Mouse (Mus musculus) CD8-positive naive resting alpha-beta T cell, adult 2 months (primary cell): ENCODE results near the gene Lpin3.
A peak's percentile ranks its signal among the peaks of the same experiment; 100 is the strongest.

Experiments
- DNase-seq, 2 experiments: peaks; one replicate each; pipeline ENCODE4 v3.0.0; 2022; ENCODE audit warnings: low read depth in 2 of 2, low spot score in 2 of 2

Gene Lpin3

DNA sequence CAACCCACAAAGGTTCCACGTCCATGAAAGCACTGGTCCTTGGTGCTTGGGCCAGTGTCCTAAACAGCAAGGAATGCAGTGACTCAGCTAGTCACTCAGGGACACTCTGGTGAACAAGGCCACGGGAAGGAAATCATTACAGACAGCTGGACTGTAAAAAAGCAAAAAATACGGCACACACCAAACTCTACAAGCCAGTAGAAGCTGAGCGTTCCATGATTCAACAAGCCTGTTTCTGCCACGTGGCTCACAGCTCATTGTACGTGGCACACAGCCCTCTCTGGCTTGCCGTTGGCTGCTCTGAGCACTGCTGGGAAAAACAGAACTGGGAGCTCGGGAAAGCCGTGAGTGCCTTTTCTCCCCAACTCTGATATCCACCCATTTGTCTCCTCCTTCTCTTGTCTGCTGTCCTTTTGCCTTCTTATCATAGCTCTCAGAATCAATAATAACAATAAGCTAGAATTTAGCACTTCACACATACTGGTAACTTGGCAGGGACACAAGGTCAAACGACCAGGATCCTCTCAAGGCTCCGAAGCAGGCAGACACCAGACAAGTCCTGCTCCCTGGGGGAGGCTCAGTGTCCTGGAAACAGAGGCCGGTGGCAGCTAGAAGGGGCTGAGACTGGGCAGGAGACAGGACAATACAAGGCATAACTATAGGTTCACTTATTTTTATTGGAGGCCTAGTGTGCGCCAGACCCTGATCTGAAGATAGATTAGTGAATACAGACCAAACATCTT is at the start of gene Lpin3:
Gene Lpin3, plus strand, starts transcription at position 218 of the 743 bp plus-strand sequence.
- DNase-seq: no peak

DNA sequence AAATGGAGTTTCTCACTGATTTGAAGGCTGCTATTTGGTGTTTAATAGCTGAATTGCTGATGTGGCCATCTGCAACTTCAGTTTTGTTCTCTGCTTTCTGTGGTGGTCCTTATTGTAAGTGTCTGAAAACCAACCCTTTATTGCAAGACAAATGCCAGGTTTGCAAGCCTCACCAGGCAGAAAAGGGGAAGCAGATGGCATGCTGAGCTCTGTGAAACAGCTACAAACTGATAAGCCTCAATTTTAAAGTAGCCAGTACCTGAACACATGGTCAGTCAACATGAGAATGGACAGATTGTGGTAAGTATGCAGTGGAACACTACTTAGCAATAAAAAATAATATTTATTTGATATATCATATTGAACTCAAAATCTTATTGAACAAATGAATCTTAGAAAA is 39.6 kb upstream of the Lpin3 start:
- DNase-seq: no peak

DNA sequence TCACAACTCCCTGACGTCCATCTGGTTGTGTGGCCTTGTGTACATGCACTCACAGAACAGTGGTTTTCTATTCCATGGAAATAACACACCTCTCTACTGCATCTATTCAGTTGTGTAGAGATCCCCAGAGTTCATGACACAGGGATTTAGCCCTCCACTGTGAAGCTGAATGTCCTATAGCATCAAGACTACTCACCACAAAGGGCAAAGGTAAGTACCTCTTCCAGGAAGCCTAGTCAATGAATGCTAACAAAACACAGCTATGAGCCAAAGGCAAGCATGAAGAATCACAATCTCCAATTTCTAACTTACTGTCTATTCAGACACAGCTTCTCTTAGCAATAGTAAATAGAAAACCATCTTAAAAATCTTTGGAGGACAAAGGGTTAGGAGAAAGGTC is 32.8 kb upstream of the Lpin3 start:
- DNase-seq: no peak

DNA sequence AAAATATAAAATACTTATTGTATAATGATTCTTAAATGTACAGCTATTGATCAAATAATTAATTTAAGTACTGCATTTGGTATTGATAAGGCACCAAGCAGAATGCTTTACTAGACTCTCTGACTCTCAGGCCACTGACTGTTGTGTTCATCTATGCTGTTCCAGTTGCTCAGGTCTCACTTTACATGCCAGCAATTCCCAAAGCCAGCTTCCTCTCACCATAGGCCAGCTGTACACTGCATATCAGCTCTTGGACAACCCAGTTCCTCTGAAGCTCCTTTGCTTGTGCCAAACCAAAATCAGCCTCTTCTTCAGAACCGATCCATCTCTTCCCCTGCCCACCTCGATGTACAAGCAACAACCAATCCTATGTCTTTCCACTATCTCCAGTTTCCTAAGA is 32.3 kb upstream of the Lpin3 start:
- no peak for DNase-seq

DNA sequence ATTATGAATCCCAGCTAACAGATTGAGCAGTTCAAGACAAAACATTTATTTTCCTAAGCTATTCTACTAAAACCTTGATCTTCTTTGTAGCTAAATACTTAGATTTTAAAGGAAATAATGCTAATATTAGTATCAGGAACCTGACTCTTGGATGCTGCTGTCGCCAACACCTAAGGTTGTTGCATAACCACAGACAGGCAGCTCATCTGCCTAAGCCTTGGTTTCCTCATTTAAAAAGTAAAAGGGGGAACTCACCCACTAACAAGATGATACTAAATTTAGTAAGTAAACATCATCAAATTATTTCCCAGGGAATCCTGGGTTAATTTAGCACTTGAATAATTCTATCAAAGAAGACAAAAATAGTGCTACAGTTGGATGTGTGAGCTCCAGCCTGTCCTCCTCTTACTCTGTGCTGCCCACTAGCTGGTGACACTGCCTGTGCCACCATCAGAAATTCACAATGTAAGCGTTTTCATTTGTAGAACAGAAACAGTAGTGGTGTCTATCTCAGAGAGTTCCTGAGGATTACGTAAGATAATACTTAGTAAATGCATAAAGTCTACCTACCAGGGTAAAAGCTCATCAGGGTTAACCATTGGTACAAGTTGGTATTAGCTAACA is 30.7 kb upstream of the Lpin3 start:
- no peak for DNase-seq

DNA sequence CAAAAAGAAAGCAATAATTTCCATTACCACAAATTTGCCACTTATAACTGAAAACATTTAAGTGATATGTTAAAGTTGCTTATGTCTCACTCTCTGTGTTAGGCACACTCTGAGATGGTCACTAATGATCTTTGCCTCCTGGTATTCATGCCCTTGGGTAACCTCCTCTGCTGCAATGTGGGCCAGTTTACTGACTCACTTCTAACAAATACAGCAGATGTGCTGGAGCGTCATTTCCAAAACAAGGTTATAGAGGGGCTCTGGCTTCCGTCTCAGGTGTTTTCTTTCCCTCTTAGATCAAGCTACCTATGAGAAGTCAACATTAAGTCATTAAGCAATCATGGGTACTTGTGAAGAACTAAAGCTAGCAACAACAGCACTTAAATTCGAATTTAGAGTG is 30.1 kb upstream of the Lpin3 start:
- no peak for DNase-seq

DNA sequence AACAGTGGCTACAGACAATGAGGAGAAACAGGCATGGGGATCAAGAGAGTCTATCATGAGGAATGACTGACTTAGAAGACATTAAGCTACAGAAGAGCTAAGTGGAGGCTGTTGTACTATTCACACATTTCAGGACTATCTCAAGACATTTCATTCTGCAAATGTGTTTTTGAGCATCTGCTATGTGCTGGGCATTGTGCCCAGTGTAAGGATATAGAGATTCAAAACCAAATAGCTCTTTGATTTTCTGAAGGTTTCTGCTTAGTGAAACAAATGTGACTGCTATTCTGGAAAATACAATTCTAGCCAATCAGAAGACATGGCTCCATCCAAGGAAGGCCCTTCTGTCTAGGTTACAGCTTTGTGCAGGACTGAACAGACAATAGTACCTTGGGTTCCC is 25.8 kb upstream of the Lpin3 start:
- no peak for DNase-seq

DNA sequence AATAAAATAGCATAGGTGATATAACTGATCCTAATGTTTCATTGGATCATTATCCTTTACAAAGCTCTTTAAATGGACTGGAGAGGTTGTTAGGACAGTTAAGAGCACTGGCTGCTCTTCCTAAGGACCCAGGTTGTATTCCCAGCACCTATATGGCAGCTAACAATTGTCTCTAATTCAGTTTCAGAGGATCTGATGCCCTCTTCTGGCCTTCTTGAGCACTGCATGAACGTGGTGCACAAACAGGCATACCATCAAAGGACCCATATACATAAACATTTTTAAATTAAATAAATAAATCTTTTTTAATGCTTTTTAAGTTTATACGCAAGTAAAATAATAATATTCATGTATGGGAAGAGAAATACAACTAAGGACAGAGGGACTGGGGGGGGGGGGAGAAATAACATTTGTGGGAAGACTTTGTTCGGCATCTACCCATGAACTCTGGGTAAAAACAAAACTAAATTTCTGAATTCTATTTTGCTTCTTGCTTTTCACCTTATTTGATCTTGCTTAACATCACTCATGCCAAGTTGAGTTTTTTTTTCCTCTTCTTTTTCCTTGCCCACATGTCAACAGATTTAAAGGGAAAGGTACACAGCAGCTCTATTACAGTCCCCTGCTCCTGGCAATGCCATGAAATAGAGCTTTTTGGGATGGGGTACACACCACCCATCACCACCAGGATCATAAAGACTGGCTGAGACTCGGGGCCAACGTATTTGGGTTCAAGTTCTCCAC is 23.9 kb upstream of the Lpin3 start:
- DNase-seq: no peak

DNA sequence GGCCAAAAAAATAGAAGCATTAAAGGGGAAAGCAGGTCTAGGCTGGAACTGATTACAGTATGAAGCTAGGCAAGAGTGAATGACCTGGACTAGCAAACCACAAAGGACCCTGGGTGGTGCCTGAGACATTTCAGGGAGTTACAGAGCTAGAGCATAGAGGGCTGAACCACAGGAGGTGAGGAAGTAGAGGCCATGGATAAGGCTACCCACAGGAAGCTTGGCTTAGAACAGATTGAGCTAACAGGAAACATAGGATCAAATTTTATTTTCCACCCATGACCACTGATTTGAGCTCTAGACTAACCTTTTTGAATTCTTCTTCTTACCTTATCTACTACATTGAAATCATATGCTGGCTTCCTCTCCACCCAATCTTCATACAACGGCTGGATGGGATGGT is 20.1 kb upstream of the Lpin3 start:
- DNase-seq: no peak

DNA sequence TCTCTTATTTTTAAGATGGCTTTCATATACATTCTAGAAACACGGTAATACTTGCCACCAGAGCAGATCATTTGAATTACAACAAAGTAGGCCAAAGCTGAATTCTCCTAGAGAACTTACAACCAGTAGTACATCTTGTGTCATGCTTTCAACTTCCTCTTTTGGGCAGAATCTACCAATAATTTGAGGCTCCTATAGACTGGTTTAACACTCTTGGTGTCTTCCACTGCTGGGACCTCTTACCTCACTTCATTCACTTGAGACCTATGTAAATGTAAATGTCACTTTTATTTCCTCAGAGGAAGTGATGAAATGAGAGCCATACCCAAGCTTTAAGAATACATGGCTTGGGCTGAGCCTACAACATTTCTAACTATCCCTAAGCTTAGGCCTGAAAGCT is 16.4 kb upstream of the Lpin3 start:
- no peak for DNase-seq

DNA sequence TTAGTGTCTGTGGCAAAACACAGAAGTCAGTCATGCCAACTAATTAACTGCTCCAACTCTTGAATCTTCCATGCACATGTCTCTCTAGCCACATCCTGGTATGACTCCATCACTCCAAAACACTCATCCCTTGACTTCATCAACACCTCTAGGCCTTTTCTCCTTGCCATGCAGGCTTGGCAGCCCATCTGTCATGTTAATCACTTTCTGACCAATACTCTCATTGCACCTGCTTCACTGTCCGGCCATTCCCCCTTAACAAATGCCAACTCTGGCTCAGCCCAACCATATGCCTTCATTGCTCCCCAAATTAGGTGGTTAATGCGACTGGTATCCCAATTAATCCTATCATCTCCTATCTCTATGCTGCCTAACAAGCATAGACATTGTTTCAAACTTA is 15.2 kb upstream of the Lpin3 start:
- DNase-seq: no peak

DNA sequence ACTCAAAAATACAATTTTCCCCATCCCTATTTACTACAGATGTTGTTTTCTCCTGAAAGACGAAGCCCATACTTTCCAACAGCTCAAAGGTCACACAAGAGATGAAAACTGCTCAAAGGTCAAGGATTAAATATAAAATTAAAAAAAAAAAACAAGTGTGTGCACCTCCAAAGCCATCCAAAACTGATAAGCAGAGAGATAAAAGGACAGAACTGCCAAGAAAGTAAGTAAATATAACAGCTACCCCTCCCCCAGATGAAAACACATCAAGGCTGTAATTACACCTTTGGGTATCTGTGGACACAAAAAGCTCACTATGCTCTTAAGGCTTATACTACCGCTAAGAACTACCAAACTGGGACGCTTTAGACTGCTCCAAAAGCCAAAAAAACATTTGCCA is 11.0 kb upstream of the Lpin3 start:
- DNase-seq: no peak

DNA sequence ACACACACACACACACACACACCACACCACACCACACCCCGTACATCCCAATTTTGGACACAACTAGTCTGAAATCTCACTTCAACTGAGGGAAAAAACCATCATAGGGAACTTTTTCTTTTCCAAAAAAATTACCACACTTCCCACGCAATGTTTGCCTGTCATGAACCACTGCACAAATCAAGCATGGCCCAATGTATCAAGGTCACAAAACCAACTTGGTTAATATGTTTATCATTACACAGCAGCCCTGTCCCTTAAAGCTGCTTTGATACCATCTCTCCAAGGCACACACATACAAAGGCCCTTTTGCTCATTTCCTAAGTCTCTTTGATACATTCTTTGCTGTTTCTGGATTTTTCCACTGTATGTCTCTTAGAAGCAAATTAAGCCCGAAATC is 9.2 kb upstream of the Lpin3 start:
- no peak for DNase-seq

DNA sequence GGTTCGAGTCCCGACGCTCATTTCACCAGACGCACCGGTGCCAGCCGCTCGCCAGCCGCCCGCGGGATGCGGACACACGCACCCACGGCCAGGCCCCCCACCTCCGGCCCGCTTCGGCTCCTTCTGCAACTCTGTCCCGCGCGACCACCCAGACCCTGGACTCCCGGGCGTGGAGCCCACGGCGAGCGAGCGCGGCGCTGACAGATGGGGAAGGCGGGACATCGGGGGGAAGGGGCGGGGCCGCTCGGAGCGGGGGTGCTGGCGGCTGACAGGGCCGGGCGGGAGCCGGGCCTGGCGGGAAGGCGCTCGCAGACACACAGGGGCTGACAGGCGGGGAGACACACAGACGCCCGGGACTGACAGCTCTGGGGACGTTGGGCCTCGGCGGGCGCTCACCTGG is 8.1 kb upstream of the Lpin3 start:
- peak; percentile 35 to 53 for DNase-seq

DNA sequence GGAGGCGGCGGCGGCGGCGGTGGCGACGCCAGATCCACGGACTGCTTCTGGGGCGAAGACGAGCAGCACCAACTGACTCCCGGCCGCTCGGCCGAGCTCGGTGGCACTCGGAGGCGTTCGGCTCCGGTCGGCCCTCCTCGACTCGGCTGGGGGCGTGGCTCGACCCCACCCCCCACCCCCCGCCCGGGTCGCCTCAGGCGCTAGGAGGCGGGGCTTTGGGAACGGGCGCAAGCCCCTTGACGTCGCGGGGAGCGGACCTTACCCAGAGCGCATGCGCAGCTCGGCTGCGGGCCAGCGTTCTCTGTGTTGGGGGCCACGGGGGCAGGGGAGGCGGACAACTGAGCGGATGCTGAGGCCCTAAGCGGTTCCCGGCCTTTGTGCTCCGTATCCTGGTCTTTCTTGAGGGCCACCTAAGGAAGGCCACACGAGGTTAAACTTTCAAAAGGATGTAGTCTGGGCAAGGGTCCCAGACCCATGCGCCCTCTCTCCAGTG is 7.5 kb upstream of the Lpin3 start, which contains the start of gene Zhx3:
Gene Zhx3, minus strand, starts transcription at position 109 of the 493 bp plus-strand sequence.
- peak; percentile 68 to 70 for DNase-seq

DNA sequence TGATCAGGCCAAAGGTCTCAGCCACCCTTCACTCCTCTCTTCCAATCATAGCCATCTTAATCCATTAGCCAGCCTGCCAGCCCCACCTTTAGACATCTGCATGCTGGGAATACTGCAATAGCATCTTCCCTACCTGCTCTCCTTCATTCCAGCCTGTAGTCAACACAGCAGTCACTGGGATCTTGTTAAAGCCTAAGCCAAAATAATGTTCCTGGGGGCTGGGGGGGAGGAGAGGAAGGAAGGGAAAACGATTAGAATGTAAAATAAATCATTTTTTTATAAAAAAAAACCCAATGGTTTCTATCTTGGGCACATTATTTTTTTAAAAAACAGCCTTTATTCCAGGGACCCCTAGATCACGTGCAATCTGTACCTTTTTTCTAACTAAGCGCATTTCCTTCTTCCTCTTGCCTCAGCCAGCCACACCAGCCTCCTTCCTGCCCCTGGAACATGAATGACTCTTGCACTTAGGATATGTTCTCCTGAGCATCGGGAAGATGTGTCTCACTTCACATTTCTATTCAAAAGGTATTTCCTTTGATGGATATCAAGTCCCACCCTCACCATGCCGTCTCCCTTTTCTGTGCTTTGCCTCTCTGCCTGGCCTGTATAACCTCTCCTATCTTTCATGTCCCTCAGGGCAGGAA is 6.1 kb upstream of the Lpin3 start:
- no peak for DNase-seq

DNA sequence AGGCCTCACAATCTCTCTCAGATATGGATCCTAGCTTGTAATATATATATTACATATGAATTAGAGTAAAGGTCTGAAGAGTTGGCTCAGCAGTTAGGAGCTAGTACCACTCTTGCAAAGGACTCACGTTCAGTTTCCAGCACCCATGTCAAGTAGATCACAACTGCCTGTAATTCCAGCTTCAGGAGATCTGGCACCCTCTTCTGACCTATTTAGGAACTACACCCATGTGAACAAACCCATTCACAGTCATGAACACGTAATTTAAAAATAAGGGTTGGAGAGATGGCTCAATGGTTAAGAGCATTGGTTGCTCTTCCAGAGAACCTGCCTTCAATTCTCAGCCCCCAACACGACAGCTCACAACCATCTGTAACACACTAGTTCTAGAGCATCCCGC is 4.4 kb upstream of the Lpin3 start:
- DNase-seq: peak; percentile 18 to 44

DNA sequence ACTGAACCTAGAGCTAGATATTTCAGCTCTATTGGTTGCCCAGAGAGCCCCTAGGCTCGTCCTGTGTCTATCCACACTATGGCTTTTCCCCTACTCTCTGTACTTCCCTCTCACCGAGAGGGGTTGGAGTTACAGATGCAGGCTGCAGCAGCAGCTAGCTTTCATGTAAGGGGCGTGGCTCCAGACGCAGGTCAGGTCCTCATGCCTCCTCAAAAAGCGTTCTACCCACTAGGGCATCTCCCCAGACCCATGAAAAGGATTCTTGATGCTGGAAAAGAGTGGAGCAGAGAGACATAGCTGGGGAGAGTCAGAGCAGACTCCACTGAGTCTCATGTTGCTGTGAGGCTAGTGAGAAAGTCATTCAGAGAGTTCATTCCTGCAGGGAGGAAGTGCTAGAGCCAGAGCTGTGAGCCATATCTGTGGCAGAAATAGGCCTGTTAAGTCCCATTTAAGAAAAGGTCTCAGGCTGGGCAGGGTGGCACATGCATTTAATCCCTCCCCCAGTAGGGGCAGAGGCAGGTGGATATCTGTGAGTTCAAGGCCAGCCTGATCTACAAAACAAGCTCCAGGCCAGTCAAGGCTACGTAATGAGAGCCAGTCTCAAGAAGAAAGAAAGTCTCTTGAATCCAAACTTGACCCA is 1.1 kb downstream of the Lpin3 start:
- DNase-seq: no peak

DNA sequence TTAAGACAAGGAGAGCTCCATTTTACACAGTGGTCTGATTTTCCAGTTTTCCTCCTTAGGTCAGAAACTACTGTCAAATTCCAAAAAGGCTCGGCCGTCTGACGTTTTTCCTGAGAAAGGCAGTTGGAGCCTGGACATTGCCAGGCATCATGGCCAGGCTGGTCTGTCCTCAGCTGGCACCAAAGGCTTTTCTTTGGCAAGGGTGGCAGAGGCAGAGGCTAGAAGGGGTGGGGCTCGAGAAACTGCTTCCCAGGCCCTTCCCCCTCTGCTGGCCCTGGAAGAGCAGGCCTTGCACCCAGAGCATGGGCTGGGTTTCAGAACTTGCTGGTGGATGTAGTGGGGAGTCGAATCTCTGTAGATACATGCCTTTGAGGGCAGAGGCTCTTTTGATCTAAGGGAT is 2.0 kb downstream of the Lpin3 start:
- DNase-seq: no peak

DNA sequence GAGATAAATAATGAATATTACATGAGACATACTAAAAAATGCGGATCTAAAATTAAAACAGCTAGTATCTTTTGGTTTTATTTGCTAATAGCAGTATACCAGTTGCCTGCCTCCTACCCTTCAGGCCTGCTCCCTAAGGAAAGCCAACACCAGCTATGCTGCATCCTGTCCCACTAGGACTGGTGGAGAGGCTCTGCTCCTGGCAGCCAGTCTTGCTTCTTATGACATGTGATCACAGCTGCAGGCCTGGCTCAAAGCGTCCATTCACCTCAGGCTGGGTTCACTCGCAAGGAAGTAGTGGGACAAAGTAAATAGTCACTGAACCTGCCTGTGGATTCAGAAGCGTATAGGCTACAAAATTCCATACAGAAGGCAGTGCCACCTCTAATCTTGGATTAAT is 3.4 kb downstream of the Lpin3 start:
- DNase-seq: no peak

DNA sequence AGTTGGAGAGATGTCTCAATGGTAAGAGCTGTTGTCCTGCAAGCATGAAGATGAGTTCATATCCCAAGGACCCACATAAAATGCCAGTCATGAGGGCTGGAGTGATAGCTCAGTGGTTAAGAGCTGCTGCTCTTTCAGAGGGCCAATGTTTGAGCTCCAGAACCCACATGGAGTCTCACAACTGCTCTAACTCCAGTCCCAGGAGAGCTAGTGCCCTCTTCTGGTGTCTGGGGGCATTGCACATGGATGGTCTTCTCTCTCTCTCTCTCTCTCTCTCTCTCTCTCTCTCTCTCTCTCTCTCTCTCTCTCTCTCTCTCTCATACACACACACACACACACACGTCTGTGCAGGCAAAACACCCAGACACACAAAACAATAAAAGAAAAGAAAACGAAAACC is 4.4 kb downstream of the Lpin3 start:
- peak; percentile 40 to 55 for DNase-seq
